Mouse (Mus musculus): ENCODE data around the gene Rnaseh2b.

GRCm38 (mm10) chr14:62375694-62376093, 83.3 kb downstream of the Rnaseh2b start:
- TF ChIP-seq CTCF (IDR thresholded peaks at IDR 0.05; ENCODE audit: low read depth) (no peak), EP300 (IDR thresholded peaks at IDR 0.05; ENCODE audit: low read depth) (no peak)

All from liver, embryonic 14.5 days (tissue).